Mouse (Mus musculus) urinary bladder, postnatal 4 days (tissue): ENCODE data around the gene Tfap2c.

ENCODE experiments used
- DNase-seq, 2 experiments: peaks; one replicate each; pipeline ENCODE4 v3.0.0; 2021 to 2022; ENCODE audit warnings: low spot score in 2 of 2

Tfap2c gene

GRCm38 (mm10) chr2:172551081-172551720, 1.8 kb downstream of the Tfap2c start:
- no peak for DNase-seq

GRCm38 (mm10) chr2:172551872-172552271, 2.5 kb downstream of the Tfap2c start:
- DNase-seq, result no peak

- no peak for DNase-seq
Observed at GRCm38 (mm10) chr2:172552666-172553065, 3.3 kb downstream of the Tfap2c start.

- DNase-seq, result no peak
Observed at GRCm38 (mm10) chr2:172554211-172554610, 4.8 kb downstream of the Tfap2c start.

- no peak for DNase-seq
Observed at GRCm38 (mm10) chr2:172558674-172559468, 9.5 kb downstream of the Tfap2c start.

GRCm38 (mm10) chr2:172561016-172561415, 11.6 kb downstream of the Tfap2c start:
- DNase-seq, result no peak

- no peak for DNase-seq
Observed at GRCm38 (mm10) chr2:172567835-172568234, 18.4 kb downstream of the Tfap2c start.

GRCm38 (mm10) chr2:172568466-172568865, 19.1 kb downstream of the Tfap2c start:
- DNase-seq, result no peak

GRCm38 (mm10) chr2:172577196-172577766, 27.9 kb downstream of the Tfap2c start:
- DNase-seq, result no peak

GRCm38 (mm10) chr2:172579221-172579620, 29.8 kb downstream of the Tfap2c start:
- DNase-seq, result no peak

- no peak for DNase-seq
Observed at GRCm38 (mm10) chr2:172580536-172581265, 31.3 kb downstream of the Tfap2c start.

GRCm38 (mm10) chr2:172583312-172583711, 33.9 kb downstream of the Tfap2c start:
- no peak for DNase-seq

- no peak for DNase-seq
Observed at GRCm38 (mm10) chr2:172585329-172585728, 35.9 kb downstream of the Tfap2c start.

- no peak for DNase-seq
Observed at GRCm38 (mm10) chr2:172589048-172589447, 39.7 kb downstream of the Tfap2c start.

- no peak for DNase-seq
Observed at GRCm38 (mm10) chr2:172590839-172591238, 41.4 kb downstream of the Tfap2c start.

- no peak for DNase-seq
Observed at GRCm38 (mm10) chr2:172594326-172594725, 44.9 kb downstream of the Tfap2c start.

GRCm38 (mm10) chr2:172597056-172597455, 47.7 kb downstream of the Tfap2c start:
- no peak for DNase-seq

GRCm38 (mm10) chr2:172597881-172598280, 48.5 kb downstream of the Tfap2c start:
- DNase-seq, result no peak

GRCm38 (mm10) chr2:172604625-172605024, 55.2 kb downstream of the Tfap2c start:
- DNase-seq, result no peak

- DNase-seq, result no peak
Observed at GRCm38 (mm10) chr2:172605642-172606041, 56.2 kb downstream of the Tfap2c start.

GRCm38 (mm10) chr2:172607710-172608109, 58.3 kb downstream of the Tfap2c start:
- no peak for DNase-seq
